Mouse (Mus musculus): ENCODE measurements around the gene Gm35315. TPM values are rescaled to one million over a fixed set of nuclear protein-coding genes. Genes with fewer than 3 reads are reported as not detected.
"Not testable (repeated sequence)": the region's sequence is repeated elsewhere in the genome, so short reads cannot be mapped to it uniquely, and the experiment has no call there.

Gm35315 gene
- under 1 TPM; 0.52 to 0.64 TPM for total RNA-seq (2021)
- long read RNA-seq, experiment 1: 0 reads
- long read RNA-seq, experiment 2: 0 reads

- Histone ChIP-seq H3K27ac (peak within 1 kb of the TSS; percentile 95), H3K4me3 (peak within 1 kb of the TSS; percentile 64)
- peak; percentile 81 to 92 for DNase-seq (ENCODE audit: low spot score in 2 of 2)
- TF ChIP-seq CTCF (conservative IDR thresholded peaks at IDR 0.05): no peak
Measured at GRCm38 (mm10) chr5:110094030-110094846, at the start of gene Gm35315. Gene Gm35315 (minus strand): TSS chr5:110094420.

DNA sequence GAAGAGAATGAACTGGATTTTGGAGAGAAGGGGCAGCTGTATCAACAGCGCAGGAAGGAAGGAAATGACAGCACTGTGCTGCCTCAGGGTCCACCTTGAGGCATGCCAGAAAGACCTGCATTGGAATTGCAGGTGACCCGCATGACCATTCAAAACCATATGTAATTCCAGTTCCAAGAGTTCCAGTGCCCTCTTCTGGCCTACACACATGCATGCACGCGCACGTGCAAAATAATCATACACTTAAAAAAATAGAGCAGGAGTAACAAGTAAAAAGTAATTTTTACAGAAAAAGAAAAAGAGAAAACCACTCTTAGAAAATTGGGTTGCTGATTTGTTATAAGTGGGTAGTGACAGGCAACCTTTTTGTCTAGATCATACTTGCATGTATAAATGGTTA, 48.8 kb upstream of the Gm35315 start:
- Histone ChIP-seq H3K4me3 (no peak overlapping the region), H3K27ac (no peak overlapping the region)
- DNase-seq (ENCODE audit: low spot score in 2 of 2): no peak
- peak; percentile 66 for TF ChIP-seq CTCF (conservative IDR thresholded peaks at IDR 0.05)

DNA sequence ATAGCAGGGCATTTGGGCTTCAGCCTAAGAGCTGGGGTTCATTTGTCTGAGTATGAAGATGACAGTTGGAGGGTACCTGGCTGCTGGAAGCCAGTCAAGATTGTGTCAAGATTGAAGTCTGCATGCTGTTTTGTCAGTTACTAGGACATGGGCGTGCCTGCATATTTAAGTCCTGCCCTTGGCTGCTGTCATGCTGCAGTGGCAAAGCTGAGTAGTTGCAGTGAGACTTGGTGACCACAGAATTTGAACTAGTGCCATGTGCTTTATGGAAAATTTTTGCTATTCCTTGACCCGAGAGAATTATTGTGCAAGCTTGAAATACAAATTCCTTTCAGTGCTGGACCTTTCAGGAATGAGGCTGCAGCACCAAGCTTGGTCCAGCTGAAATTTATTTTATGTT, 48.1 kb upstream of the Gm35315 start:
- Histone ChIP-seq H3K27ac (no peak overlapping the region), H3K4me3 (no peak overlapping the region)
- TF ChIP-seq CTCF (conservative IDR thresholded peaks at IDR 0.05): no peak
- no peak for DNase-seq (ENCODE audit: low spot score in 2 of 2)

- Histone ChIP-seq H3K4me3 (no peak overlapping the region), H3K27ac (no peak overlapping the region)
- TF ChIP-seq CTCF (conservative IDR thresholded peaks at IDR 0.05): no peak
- no peak for DNase-seq (ENCODE audit: low spot score in 2 of 2)
Measured at GRCm38 (mm10) chr5:110140424-110140823, 46.2 kb upstream of the Gm35315 start.

DNA sequence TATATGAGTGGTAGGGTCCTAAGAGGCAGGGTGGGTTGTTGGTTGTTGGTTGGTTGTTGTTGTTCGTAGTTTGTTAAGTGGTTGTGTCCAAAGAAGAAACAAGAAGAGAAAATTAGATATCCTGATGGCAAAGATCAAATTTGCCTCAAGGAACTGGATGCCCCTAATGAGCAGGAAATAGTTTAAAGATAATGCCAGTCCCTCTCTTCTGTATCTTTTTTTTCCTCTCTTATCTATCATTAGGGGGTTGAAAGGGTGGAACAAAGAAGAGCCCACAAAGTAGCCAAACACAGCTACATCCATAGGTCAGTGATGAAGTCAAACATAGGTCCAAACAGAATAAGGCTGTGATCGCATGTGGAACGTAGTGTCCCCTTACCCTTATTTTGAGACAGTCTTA, 45.1 kb upstream of the Gm35315 start:
- DNase-seq (ENCODE audit: low spot score in 2 of 2): no peak
- Histone ChIP-seq H3K4me3 (no peak overlapping the region), H3K27ac (no peak overlapping the region)
- no peak for TF ChIP-seq CTCF (conservative IDR thresholded peaks at IDR 0.05)

GRCm38 (mm10) chr5:110137816-110138215, 43.6 kb upstream of the Gm35315 start:
- TF ChIP-seq CTCF (conservative IDR thresholded peaks at IDR 0.05): no peak
- DNase-seq (ENCODE audit: low spot score in 2 of 2): no peak
- H3K4me3 ChIP-seq: no peak overlapping the region
- H3K27ac ChIP-seq: no peak overlapping the region

DNA sequence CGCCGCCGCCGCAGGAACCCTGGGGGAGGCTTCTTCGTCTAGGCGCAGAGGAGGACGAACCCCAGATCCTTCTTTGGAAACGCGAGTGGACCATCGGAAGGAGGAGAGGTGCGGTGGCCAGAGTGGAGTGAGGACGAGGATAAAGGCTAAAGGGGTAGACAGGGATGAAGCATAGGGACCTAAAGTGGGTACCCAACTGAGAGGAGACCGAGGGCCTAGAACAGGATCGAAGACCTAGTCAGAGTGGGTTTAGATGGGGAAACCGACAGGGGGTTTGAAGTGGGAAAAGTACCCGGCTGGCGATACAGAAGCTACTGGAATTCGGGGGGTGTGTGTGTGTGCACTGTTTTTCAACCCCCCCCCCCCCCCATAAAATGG, 41.9 kb upstream of the Gm35315 start:
- no peak for DNase-seq (ENCODE audit: low spot score in 2 of 2)
- peak overlapping the region; percentile 90 for H3K27ac ChIP-seq
- peak overlapping the region; percentile 96 for H3K4me3 ChIP-seq
- no peak for TF ChIP-seq CTCF (conservative IDR thresholded peaks at IDR 0.05)

- peak; percentile 99 for DNase-seq (ENCODE audit: low spot score in 2 of 2)
- Histone ChIP-seq H3K4me3 (peak within 1 kb of the TSS; percentile 96), H3K27ac (peak within 1 kb of the TSS; percentile 90)
- peak; percentile 25 for TF ChIP-seq CTCF (conservative IDR thresholded peaks at IDR 0.05)
Measured at GRCm38 (mm10) chr5:110135293-110136086, 41.3 kb upstream of the Gm35315 start, which contains the start of gene Chfr. Gene Chfr (plus strand): TSS chr5:110135842.

DNA sequence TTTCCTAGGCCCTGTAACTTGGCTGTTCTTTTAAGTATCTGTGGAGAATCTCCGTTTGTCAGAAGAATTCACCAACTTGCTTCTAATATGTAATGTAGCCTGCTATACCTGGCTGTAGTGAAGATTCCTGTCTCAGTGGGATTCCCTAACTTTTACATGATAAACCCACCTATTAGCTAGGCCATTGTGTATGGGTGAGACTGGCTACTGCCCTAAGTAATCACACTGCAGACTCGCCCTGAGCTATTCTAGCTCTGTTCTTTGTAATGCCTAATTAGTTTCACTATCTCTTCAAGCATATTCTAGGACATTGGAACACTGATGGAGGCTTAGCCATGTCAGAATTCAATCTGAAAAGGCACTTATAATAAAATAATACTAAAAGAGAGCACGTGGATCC, 28.2 kb upstream of the Gm35315 start:
- H3K27ac ChIP-seq; DNase-seq (ENCODE audit: low spot score in 2 of 2): not testable (repeated sequence)

DNA sequence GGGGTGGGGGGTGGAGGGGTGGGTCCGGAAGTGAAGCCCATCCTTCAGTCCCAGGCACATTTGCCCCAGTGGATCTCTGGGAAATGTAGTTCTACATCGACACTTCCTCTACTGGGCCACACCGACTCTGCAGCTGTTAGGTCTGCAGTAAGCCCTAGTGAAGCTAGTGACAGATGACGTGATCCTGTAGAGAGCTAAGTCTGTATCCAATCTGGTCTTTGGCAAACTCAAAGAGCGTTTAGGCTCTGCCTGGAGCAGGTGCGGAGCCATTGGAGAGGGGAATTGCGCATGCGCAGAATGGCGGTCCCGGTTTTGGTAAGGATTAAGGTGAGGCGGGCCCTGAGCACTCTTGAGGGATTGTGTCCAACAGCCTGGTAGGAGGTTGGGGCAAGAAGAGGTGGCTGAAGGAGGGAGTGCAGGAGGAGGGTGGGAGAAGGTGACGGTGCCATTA, 15.8 kb upstream of the Gm35315 start, which contains the start of gene Zfp605:
Gene Zfp605 (plus strand): TSS at position 102 of the 451 bp plus-strand sequence.
- peak; percentile 91 to 93 for DNase-seq (ENCODE audit: low spot score in 2 of 2)
- H3K27ac ChIP-seq: peak within 1 kb of the TSS; percentile 92
- peak; percentile 20; the same call in 1 of the 2 replicates for TF ChIP-seq CTCF (conservative IDR thresholded peaks at IDR 0.05)
- peak within 1 kb of the TSS; percentile 72 for H3K4me3 ChIP-seq

More for the DNA sequence above, 28.2 kb upstream of the Gm35315 start:
- not testable (repeated sequence) for H3K4me3 ChIP-seq

GRCm38 (mm10) chr5:110108305-110108628, 14.0 kb upstream of the Gm35315 start:
- peak; percentile 62 for TF ChIP-seq CTCF (conservative IDR thresholded peaks at IDR 0.05)
- Histone ChIP-seq H3K27ac (peak overlapping the region; percentile 99), H3K4me3 (peak overlapping the region; percentile 74)
- DNase-seq (ENCODE audit: low spot score in 2 of 2): no peak

- TF ChIP-seq CTCF (conservative IDR thresholded peaks at IDR 0.05): no peak
- DNase-seq (ENCODE audit: low spot score in 2 of 2): peak; percentile 92 to 97
- peak within 1 kb of the TSS; percentile 99 for H3K27ac ChIP-seq
- H3K4me3 ChIP-seq: peak within 1 kb of the TSS; percentile 74
Measured at GRCm38 (mm10) chr5:110107581-110108304, 13.5 kb upstream of the Gm35315 start, which contains the start of gene Gtpbp6. Gene Gtpbp6 (minus strand): TSS chr5:110108197.
